Mouse (Mus musculus) heart, postnatal 25 days (tissue): ENCODE measurements at regions not wholly inside any gene's neighbourhood (a gene's known extent, or its start where the extent isn't known, plus 50 kb on each side); places are given as distances from the start of the nearest gene placed in this dataset.
"Not testable (repeated sequence)": the region's sequence is repeated elsewhere in the genome, so short reads cannot be mapped to it uniquely, and the experiment has no call there.

ENCODE experiments used
- DNase-seq: peaks from one replicate; pipeline ENCODE4 v3.0.0; 2022; ENCODE audit warnings: low spot score
- intact Hi-C: fragments of 180-260 bp; cut with DNase I; formaldehyde crosslinking; loops from one replicate; pipeline ENCODE4 v1.15.1; 2025

DNA sequence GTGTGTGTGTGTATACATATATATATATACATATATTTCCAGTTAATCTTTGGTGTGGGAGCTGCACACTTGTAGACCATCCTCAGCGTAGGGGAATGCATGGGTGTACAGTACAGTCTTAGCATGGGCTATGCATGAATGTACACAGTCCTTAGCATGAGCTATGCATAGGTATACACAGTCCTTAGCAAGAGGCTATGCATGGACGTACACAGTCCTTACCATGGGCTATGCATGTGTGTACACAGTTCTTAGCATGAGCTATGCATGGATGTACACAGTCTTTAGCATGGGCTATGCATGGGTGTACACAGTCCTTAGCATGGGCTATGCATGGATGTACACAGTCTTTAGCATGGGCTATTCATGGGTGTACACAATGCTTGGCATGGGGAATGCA is 70.5 kb downstream of the Rchy1 start:
- intact Hi-C loops = no loop called here
- no peak for DNase-seq

DNA sequence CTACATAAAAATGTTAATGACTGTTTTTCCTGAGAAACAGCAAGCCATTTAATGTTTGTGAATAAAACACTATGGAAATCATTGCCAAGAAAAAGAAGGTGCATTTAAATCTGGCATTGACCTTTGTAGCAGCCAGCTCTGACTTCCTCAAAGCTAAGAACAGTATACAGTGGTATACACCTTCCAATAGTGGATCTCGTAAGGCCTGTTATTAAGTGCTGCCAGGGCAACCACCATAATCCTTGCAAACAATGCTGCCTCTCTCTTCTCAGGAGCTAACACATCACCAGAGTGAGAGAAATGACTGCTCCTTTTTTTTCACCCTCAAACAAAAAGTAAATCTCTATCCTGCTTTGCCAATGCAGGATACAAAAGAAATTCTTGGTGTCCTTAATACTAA is 81.1 kb downstream of the Rchy1 start:
- intact Hi-C loops = no loop called here
- no peak for DNase-seq

DNA sequence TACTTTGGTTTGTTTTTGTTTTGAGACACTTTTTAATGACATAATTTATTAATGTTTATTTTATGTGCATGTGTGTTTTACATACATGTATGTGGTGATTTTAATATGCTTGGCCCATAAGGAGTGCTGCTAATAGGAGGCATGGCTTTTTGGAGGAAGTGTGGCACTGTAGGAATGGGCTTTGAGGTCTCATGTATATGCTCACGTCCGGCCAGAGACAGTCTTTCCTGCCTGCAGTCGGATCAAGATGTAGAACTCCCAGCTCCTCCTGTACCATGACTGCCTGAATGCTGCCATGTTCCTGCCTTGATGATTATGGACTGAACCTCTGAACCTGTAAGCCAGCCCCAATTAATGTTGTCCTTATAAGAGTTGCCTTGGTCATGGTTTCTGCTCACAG is 82.6 kb downstream of the Rchy1 start:
- intact Hi-C loops = no loop called here
- DNase-seq = no peak

DNA sequence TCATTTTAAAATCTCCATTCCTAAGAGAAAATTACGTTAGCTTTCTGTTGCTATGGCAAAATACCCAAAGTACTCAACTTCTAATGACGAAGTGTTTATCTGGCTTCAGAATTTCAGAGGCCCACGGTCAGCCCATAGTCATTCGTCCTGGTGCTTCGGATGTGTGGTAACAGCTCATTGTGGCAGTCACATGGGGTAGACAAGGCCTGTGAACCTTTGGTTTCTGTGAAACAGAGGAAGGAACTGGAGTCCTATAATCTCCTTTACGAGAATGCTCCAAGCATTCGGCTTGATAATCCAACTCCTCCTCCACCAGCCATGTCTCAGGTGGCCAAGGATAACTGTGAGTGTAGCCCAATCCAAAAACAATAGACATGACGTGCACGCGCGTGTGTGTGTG is 84.2 kb downstream of the Rchy1 start:
- no peak for DNase-seq
- intact Hi-C loops = no loop called here

DNA sequence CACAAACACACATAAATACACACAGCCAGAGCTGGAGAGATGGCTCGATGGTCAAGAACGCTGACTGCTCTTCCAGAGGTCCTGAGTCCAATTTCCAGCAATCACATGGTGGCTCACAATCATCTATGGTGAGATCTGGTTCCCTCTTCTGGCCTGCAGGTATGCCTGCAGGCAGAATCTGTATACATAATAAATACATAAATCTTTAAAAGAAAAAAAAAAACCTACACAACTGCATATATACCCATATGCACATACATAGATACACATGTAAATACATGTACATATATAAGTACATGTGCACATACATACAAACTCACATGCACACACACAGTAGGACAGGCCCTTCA is 86.2 kb downstream of the Rchy1 start:
- no peak for DNase-seq
- intact Hi-C loops = no loop called here

DNA sequence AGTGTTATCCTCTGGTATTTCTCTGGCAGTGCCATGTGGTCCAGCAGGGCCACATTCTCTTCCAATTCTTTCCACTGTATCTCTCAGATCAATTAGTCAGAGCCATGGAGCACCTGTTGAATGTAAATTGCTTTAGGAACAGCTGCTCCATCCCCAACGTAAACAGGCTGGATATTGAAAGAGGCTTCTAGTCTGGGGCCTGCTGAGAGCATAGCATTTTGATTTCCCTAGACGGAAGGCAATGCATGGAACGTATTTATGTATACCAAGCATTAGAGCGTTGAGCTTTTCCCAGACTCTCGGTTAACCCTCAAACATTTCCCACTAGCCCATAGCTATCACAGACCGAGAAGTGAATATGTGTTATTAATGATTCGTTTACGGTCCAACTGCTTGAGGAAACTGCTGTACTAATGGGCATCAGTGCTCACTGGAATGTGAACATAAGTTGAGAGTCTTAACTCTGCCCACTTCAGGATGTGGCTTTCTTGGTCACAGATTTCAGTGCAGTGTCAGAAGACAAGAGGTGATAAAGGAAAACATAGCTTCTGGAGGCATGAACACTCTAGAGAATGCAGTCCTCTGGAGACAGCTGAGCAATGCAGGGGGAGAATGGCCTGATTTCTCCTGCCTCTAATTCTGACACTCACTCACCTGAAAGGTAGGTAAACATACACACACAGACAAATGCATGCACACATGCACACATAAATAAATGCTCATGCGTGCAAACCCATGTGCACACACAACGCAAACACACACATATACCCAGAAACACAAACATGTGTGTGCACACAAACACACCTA is 86.8 kb downstream of the Rchy1 start:
- intact Hi-C loops = no loop called here

DNA sequence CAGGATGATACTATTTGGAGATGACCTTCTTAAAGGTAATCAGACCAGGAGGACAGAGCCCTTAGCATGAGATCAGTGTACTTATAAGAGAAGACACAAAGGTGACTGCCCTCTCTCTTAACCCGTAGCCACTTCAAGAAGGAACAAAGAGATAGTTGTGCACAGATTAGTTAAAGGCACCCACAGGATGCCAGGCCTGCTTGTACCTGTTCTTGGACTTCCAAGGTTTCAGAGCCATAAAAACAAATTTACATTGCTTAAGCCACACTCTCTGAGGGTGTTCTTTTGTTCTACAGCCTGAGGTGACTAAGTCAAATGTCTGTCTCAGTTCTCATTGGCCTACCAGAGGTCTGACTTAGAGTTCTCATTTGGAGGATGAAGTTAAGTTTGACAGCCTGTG is 90.1 kb downstream of the Rchy1 start:
- intact Hi-C loops = no loop called here
- DNase-seq = no peak

More for the DNA sequence above, 86.8 kb downstream of the Rchy1 start:
- no peak for DNase-seq

DNA sequence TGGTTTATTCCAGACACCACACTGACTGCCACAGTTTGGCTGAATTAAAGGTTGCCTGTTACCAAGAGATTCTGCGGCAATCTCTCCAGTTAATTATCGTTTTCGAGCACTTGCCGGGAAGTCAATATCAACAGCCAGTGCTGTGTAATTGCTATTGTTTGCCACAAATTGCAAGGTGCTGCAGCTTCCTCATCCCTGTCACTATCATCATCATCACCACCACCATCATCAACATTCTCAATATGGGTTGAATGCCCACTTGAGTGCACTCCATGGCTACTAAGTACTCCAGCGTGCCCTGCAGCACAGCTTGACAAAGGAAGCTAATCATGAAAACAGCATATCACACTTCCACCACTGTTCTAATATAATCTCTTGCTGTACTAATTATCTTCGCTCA is 93.1 kb downstream of the Rchy1 start:
- intact Hi-C loops = no loop called here
- no peak for DNase-seq

DNA sequence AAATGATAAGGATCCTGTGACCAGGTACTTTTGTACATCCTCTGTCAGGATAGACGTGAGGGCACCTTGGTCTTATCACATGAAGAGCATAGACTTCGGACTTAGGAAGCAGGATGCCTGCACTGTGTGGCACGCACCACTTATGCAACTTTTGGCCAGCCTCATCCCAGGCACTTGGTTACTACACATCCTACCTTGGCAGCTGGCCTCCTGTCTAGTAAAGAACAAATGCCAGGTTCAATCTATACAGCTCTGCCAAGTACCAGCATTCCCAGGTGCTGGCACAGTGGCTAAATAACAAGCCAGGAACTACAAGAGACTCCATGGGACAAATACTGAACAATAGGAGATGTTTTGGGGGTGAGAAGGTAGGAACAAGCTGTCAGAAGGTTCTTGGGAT is 96.7 kb downstream of the Rchy1 start:
- intact Hi-C loops = no loop called here
- no peak for DNase-seq

DNA sequence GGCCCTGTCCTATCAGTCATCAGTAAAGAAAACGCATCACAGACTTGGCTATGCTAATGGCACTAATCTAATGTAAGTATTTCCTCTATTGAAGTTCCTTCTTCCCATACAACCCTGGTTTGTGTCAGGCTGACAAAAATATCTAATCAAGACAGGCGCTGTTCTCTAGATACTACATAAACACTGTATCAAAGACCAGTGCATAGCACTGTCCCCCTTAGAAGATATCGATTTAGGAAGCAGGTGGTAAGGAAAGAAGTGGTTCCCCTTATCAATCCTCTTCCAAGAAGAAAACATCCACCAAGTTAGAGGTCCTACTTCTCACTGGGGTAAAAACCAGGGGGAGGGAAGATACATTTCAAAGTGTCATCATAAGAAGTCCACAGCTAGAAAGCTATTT is 97.5 kb downstream of the Rchy1 start:
- DNase-seq = no peak
- intact Hi-C loops = no loop called here

DNA sequence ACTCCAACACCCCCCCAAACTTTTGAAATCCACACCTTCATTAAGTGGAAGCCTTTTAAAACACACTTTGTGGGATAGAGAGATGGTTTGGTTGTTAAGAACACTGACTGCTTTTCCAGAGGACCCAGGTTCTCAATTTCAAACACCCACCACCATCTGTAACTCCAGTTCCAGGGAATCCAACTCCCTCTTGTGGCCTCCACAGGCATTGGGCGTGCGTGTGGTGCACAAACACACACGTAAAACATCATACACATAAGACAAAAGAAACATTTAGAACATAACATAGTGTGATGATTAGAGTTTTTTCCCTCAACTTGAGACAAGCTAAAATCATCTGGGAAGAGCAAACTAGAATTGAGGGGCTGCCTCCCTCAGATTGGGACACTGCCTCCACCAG is 100.0 kb downstream of the Rchy1 start:
- DNase-seq = no peak
- intact Hi-C loops = no loop called here

DNA sequence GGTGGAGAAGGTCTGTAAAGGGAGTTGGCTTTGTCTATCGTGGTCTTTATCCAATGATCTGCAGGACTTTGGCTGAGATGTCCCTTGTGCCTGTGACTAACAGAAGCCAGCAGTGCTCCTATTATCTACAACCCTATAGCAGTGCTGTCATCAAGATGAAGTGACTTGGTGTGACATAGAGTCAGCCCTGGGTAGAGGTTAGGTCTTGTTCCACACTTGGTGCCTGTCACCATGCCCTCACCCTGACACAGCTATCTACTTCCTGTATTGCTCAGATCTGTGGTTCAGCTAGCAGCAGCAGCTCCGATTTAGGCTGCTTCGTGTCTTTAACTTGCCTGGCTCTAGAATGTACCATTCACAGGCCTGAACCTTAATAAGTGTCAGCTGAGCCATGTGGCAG is 100.6 kb downstream of the Rchy1 start:
- intact Hi-C loops = no loop called here
- DNase-seq = no peak

DNA sequence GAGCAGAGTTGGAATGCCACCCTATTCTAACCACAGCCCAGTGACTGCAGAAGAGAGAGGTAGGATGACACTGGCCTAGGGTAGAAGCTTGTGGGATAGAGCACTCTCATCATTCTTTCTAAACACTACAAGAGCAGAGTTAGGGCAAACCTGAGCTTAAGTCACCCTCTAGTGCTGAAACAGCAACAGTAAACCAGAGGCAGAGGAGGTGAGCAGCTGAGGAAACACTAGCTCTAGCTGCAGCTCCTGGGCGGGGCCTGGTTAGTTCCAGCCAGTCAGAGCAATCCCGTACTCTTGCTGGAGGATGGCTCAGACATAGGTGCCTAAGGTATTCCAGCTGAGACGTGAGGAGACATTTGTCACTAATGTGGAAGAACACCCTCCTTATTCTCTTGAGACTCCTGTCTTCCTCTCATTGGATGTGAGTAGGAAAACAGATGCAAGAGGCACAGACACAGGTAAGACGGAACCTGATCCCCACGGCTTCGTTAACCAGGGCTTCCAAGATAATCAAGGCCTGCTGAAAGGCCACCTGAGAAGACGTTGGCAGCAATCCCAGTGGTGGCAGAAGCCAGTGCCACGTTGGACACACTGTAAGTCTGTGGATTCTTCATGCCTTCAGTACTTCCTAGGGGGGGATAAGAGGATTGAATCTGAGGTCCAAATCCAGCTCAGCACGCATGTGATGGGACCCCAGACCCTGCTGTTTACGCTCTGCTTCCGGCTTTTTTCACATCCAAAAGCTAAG is 101.3 kb downstream of the Rchy1 start:
- no peak for DNase-seq
- intact Hi-C loops = loop anchor here (1.0 kb wide), 1 partner anchor 344 kb away; the partner anchor contains the start of gene Parm1

DNA sequence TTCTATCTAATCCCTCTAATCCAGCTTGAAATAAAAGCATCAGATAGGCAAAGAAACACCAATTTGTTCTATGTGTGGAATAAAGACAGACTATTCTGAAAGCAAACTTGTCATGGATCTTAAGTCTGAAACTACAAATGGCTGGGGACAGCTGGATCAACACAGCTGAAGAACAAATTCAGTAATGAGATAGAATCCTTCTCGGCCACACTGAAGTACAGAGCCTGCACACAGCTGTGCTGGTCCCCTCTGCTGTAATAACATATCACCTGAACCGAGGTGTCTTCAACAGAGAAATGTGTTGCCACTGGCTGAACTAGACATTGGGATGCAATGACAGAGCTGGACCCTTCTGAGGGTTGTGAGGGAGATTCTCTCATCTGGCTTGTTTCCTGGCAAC is 102.4 kb downstream of the Rchy1 start:
- intact Hi-C loops = loop anchor here (1.0 kb wide), 1 partner anchor 395 kb away; no protein-coding TSS in a partner anchor
- DNase-seq = no peak

DNA sequence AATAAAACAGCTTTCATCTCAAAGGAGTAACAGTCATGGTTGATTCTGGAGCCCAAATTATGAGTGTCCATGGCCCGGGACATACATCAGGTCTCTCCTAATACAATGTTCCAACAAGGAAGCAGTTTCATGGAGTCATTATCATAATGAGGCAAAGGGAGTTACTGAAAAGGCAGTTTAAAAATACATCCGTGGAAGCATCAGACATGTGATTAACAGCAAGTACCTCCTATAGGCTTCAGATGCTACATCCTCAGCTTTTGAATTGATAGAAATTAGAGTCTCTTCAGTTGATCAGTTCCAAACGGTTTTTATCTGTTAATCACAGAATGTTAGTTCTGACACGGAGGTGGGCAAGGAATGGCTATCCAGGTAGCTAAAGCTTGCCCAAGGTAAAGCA is 110.5 kb downstream of the Rchy1 start:
- no peak for DNase-seq
- intact Hi-C loops = no loop called here

DNA sequence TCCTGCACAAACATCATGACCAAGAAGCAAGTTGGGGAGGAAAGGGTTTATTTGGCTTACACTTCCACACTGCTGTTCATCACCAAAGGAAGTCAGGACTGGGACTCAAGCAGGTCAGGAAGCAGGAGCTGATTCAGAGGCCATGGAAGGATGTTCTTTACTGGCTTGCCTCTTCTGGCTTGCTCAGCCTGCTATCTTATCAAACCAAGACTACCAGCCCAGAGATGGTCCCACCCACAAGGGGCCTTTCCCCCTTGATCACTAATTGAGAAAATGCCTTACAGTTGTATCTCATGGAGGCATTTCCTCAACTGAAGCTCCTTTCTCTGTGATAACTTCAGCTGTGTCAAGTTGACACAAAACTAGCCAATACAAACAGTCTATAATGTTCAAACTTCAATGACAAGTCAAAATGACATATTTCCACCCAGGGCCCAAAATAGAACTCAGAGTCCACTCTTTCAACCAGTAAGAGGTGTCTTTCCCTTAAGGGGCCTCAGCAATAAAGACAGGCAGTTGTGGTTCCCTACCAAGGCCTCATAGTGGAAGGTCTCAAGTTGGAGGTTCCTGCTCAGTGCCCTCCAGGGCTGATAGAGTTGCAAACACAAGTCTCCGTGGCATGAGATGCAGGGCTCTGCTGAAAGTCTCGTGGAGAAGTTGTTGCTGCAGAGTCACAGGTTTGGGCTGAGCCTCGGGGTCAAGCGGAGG is 111.9 kb downstream of the Rchy1 start:
- intact Hi-C loops, DNase-seq: not testable (repeated sequence)

DNA sequence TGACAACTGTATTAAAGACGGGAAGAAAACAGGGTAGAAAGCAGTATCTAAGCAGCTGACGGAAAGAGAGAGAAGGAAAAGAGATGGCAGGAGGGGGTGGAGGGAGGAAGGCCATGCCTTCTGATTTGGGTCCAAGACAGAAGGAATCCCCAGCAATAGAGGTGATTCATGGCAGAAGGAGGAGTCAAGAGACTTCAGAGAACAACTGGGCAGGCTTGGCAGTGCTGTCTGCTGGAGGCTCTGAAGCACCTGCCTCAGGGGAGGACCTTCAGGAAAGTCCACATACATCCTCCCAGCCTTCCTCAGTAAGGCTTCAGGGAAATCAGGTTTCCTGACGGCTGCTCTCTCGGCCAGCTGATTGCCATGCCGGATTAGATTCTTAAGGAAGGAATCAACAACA is 112.4 kb downstream of the Rchy1 start:
- no peak for DNase-seq
- intact Hi-C loops = no loop called here

DNA sequence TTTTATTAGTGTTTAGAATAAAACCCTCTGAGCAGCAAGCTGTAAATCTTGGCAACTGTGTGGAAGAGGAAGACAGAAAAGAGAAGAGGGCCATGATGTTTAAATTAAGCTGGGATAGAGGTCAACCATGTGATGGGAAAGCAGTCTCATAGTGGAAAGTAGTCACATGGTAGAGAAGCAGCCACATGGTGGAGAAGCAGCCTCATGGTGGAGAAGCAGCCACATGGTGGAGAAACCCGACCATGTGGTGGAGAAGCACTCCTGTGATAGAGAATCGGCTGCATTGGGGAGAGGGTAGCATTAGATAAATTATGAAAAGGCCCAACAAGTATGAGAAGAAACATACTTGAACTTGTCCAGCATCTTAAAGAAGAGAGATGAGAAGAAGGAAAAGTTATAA is 113.3 kb downstream of the Rchy1 start:
- no peak for DNase-seq
- intact Hi-C loops = no loop called here

DNA sequence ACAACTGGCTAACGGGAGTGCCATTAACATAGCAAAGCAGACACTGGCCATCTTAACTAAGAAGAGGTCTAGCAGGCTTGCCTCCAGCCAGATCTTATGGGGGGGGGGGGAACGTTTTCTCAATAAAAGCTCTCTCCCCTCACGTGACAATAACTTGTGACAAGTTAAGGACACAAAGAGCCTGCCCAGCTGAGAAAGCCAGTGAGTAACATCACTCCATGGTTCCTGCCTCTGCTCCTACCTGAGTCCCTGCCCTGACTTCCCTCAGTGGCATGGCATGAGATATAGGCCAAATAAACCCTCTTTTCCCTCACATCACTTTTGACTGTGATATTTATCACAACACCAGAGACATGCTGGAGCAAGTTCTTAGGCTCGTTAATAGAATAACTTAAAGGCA is 113.8 kb downstream of the Rchy1 start:
- intact Hi-C loops = no loop called here

DNA sequence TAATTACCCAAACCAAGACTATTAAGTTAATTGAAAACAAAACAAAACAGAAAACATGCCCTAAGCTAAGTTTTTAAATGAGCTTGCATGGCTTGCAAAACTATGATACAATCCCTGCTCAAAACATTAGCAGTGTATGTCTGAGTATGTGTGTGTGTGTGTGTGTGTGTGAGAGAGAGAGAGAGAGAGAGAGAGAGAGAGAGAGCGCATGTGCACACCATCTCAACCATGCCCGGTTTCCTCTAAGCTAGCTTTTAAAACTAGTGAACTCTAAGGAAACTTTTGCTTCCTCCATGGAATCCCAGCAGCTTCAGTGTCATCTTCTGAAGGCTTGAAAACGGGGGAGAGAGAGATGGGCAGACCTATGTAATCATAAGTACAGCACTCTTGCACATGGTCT is 114.3 kb downstream of the Rchy1 start:
- intact Hi-C loops = no loop called here

More for the DNA sequence above, 113.8 kb downstream of the Rchy1 start:
- no peak for DNase-seq

DNA sequence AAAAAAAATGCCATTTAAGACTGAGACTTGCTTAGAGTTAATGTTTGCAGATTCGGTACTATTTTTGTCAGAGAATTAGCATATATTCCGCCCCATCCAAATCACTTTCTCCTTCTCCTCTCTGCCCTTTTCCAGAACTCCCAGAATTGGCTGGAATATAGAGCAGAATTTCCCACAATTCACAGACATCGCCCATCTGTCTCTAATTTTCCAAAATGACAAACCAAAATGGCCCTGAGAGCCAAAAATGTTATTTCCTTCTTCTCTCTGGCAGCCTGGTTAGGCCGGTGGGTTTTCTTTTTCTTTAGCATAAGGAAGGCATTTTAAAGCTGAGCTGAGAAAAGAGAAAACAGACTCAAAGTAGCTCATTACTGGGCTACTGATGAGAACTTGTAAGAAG is 119.8 kb downstream of the Rchy1 start:
- intact Hi-C loops = no loop called here

More for the DNA sequence above, 114.3 kb downstream of the Rchy1 start:
- DNase-seq = no peak

More for the DNA sequence above, 119.8 kb downstream of the Rchy1 start:
- no peak for DNase-seq
